Mouse (Mus musculus): ENCODE measurements around the gene Ptx4. TPM values are rescaled to one million over a fixed set of nuclear protein-coding genes. Genes with fewer than 3 reads are reported as not detected.

The Ptx4 gene
- polyA plus RNA-seq (2012; rRNA removed) = not detected in 2 replicates

GRCm38 (mm10) chr17:25120406-25120805 is at the start of gene Ptx4:
TSS of gene Ptx4 (plus strand) at chr17:25120760.

GRCm38 (mm10) chr17:25083444-25083931 is 37.1 kb upstream of the Ptx4 start, which contains the start of gene Tmem204:
TSS of gene Tmem204 (minus strand) at chr17:25083591.

DNA sequence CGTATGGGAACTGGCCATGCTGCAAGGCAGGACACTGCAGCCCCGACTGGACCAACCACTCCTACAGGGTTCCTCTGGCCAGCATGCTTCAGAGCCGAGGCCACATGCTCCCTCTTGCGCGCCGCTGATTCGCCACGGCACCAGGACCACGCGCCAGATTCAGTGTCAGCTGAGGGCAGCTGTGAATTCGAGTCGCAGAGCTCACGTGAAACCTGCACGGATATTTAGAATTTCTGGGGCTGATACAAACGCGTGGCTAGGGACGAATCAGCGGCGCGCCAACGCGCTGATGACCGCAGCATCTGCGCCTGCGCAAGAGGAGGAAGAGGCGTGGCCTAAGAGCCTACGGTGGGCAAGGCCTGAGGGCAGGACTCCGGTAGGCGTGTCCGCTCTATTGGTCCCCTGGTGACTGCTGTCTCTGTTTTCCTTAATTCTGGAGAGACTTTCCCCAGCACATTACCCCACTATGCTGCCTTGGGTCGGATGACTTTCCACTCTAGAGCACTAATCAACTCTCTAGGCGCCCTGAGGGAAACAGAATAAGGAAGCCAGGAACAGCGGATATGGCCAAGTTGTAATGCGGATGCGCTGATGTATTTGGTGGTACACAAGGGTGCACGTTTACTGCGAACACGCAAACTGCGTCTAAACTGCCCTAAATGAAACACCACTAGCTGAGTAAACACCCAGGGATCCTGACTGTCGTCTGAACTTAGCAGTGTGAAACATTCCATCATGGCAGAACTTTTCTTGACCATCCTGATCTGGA is 4.7 kb upstream of the Ptx4 start, which contains the start of gene Telo2:
Gene Telo2, minus strand, starts transcription at position 304 of the 769 bp plus-strand sequence.

GRCm38 (mm10) chr17:25133275-25133698 is 12.7 kb downstream of the Ptx4 start, which contains the start of gene Clcn7:
TSS of gene Clcn7 (plus strand) at chr17:25133391.

DNA sequence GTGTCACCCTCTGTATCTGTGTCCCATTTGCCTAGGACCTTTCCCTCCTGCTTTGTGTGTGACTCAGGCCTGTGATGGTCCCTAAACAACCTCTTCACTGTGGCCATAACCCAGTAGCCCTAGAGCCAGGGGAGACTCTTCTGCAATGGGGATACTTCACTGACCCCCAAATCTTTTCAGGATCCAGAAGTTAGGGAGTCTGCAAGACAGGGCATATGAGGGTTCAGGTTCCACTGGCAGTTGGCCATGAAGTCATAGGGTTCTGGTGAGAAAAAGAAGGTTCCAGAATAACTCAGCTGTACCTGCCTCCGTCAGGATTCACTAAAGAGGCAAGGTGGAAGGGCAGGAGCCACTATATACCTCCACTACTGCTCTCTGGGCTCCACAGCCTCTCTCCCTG is 41.6 kb downstream of the Ptx4 start, which contains the start of gene Ccdc154:
Gene Ccdc154, plus strand, starts transcription at position 301 of the 400 bp plus-strand sequence.

Other genes with a start within 250 kb of the Ptx4 start
- 28.1 and 32.5 TPM in 2 replicates for gene Nubp2, start 234.4 kb upstream of the Ptx4 start, polyA plus RNA-seq (2012; rRNA removed)
- gene Spsb3, start 234.1 kb upstream of the Ptx4 start, polyA plus RNA-seq (2012; rRNA removed) = 28.8 and 42.0 TPM in 2 replicates
- gene Eme2, start 225.7 kb upstream of the Ptx4 start, polyA plus RNA-seq (2012; rRNA removed) = 34.6 and 35.0 TPM in 2 replicates
- 85.7 and 98.3 TPM in 2 replicates for gene Mrps34, start 225.6 kb upstream of the Ptx4 start, polyA plus RNA-seq (2012; rRNA removed)
- 48.4 and 48.7 TPM in 2 replicates for gene Nme3, start 224.3 kb upstream of the Ptx4 start, polyA plus RNA-seq (2012; rRNA removed)
- 157 and 167 TPM in 2 replicates for gene Mapk8ip3, start 183.8 kb upstream of the Ptx4 start, polyA plus RNA-seq (2012; rRNA removed)
- 132 and 152 TPM in 2 replicates for gene Jpt2, start 160.1 kb upstream of the Ptx4 start, polyA plus RNA-seq (2012; rRNA removed)
- 28.7 and 36.2 TPM in 2 replicates for gene Cramp1l, start 105.0 kb upstream of the Ptx4 start, polyA plus RNA-seq (2012; rRNA removed)
- gene Ift140, start 104.7 kb upstream of the Ptx4 start, polyA plus RNA-seq (2012; rRNA removed) = 16.7 and 23.6 TPM in 2 replicates
- gene Tmem204, start 37.2 kb upstream of the Ptx4 start, polyA plus RNA-seq (2012; rRNA removed) = 4.2 and 7.3 TPM in 2 replicates
- gene Telo2, start 4.8 kb upstream of the Ptx4 start, polyA plus RNA-seq (2012; rRNA removed) = 31.8 and 44.2 TPM in 2 replicates
- 27.6 and 29.7 TPM in 2 replicates for gene Clcn7, start 12.6 kb downstream of the Ptx4 start, polyA plus RNA-seq (2012; rRNA removed)
- 0.02 TPM in 2 replicates for gene Ccdc154, start 41.7 kb downstream of the Ptx4 start, polyA plus RNA-seq (2012; rRNA removed)
- gene Gm38655, start 54.7 kb downstream of the Ptx4 start, polyA plus RNA-seq (2012; rRNA removed) = not detected in 2 replicates
- 28.6 and 42.4 TPM in 2 replicates for gene BC003965, start 63.8 kb downstream of the Ptx4 start, polyA plus RNA-seq (2012; rRNA removed)
- gene Unkl, start 67.6 kb downstream of the Ptx4 start, polyA plus RNA-seq (2012; rRNA removed) = 16.4 and 17.0 TPM in 2 replicates
- 42.2 and 53.3 TPM in 2 replicates for gene Gnptg, start 119.4 kb downstream of the Ptx4 start, polyA plus RNA-seq (2012; rRNA removed)
- 52.3 and 87.6 TPM in 2 replicates for gene Tsr3, start 119.4 kb downstream of the Ptx4 start, polyA plus RNA-seq (2012; rRNA removed)
- 2.9 and 3.1 TPM in 2 replicates for gene Baiap3, start 135.6 kb downstream of the Ptx4 start, polyA plus RNA-seq (2012; rRNA removed)
- 632 and 669 TPM in 2 replicates for gene Ube2i, start 153.9 kb downstream of the Ptx4 start, polyA plus RNA-seq (2012; rRNA removed)
- gene Prss34, start 177.6 kb downstream of the Ptx4 start, polyA plus RNA-seq (2012; rRNA removed) = 0.20 TPM in 1 of 2 replicates, not detected in the other
- gene Prss28, start 187.9 kb downstream of the Ptx4 start, polyA plus RNA-seq (2012; rRNA removed) = not detected in 2 replicates
- not detected in 2 replicates for gene Prss29, start 197.9 kb downstream of the Ptx4 start, polyA plus RNA-seq (2012; rRNA removed)
- gene Tpsab1, start 224.8 kb downstream of the Ptx4 start, polyA plus RNA-seq (2012; rRNA removed) = not detected in 2 replicates
- not detected in 2 replicates for gene Tpsb2, start 245.5 kb downstream of the Ptx4 start, polyA plus RNA-seq (2012; rRNA removed)
- not detected in 2 replicates for gene Tpsg1, start 248.5 kb downstream of the Ptx4 start, polyA plus RNA-seq (2012; rRNA removed)

Data from central nervous system, embryonic 11.5 days (tissue).